9 mouse cellular contexts compared by ENCODE assay signal in the genomic region with DNA sequence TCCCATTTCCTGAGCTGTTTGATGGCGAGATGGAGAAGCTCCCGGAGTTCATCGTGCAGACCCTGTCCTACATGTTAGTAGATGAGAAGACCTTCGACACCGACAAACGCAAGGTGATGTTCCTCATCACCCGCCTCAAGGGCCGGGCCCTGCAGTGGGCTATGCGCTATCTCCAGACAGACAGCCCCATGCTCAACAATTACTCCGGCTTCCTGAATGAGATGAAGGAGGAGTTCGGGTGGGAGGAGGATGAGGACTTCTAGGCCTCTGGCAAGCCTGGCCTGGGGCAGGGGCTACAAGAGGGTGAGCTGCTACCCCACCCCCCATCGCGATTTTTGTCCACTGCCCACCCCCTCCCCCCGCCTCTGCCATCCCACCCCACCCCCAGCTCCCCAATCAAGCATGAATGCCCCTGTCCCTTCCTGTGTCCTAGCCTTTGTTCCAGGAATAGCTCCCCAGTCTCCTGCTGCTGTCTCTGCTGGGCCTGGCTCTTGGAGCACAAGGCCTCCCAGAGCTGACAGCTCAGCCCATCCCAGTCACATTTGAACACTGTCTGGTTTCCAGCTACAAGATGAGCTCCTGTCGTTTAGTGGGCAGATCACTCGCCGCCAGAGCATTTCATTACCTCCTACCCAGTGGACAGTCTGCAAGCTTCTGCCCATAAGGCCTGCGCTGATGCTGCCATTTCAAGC. TPM values are rescaled to one million over a fixed set of nuclear protein-coding genes. Genes with fewer than 3 reads are reported as not detected.
DNase-seq lines count a peak whose midpoint lies in the region; ATAC-seq and TF ChIP-seq lines count a peak whose summit lies in the region.
"Had no signal": no experiment of that assay in that cellular context is flagged by ENCODE, and none has a peak within 500 bp of the region (broad histone marks: within the 10 kb centered on the region; RNA-seq: fewer than 3 reads in every experiment).

No protein-coding gene starts in this region.

- DNase-seq in embryo, embryonic 10.5 days (ENCODE audit: low spot score): peak; percentile 12
- no peak for DNase-seq in embryo, embryonic 9.5 days (ENCODE audit: extremely low spot score)
- peak; percentile 1 for DNase-seq in R1 (ENCODE audit: low read depth, low spot score)
- no peak for DNase-seq in limb, embryonic 10.5 days (ENCODE audit: low spot score)
- peak; percentile 24 for DNase-seq in midbrain, postnatal 0 days (ENCODE audit: low spot score)
- DNase-seq in gastrocnemius, adult 8-10 months (ENCODE audit: low spot score in 2 of 2): no peak

- peak overlapping the region; percentile 36 for H3K9ac ChIP-seq in embryonic facial prominence, embryonic 12.5 days
- H3K9ac ChIP-seq in hindbrain, embryonic 12.5 days: peak overlapping the region; percentile 65
- H3K9ac ChIP-seq in midbrain, postnatal 0 days (replicated peaks; ENCODE audit: low read length, poor library complexity, severe bottlenecking): peak overlapping the region; percentile 67

- no peaks in the 10 kb centered on the region for H3K36me3 ChIP-seq in embryonic facial prominence, embryonic 12.5 days
- no peaks in the 10 kb centered on the region for H3K36me3 ChIP-seq in hindbrain, embryonic 12.5 days
- H3K36me3 ChIP-seq in limb, embryonic 10.5 days: no peaks in the 10 kb centered on the region
- H3K36me3 ChIP-seq in midbrain, postnatal 0 days (ENCODE audit: insufficient read depth, low read length): no peaks in the 10 kb centered on the region

- no peaks in the 10 kb centered on the region for H3K27me3 ChIP-seq in embryonic facial prominence, embryonic 12.5 days
- no peaks in the 10 kb centered on the region for H3K27me3 ChIP-seq in hindbrain, embryonic 12.5 days
- H3K27me3 ChIP-seq in limb, embryonic 10.5 days (ENCODE audit: low read depth, poor library complexity, severe bottlenecking): no peaks in the 10 kb centered on the region
- H3K27me3 ChIP-seq in midbrain, postnatal 0 days (ENCODE audit: insufficient read depth, low read length): no peaks in the 10 kb centered on the region

- peak overlapping the region; percentile 50 for H3K4me2 ChIP-seq in embryonic facial prominence, embryonic 12.5 days (replicated peaks)
- H3K4me2 ChIP-seq in hindbrain, embryonic 12.5 days (replicated peaks): peak overlapping the region; percentile 50
- H3K4me2 ChIP-seq in midbrain, postnatal 0 days (ENCODE audit: low read depth, low read length, poor library complexity, severe bottlenecking): peak overlapping the region; percentile 57

- 0 out of 2 replicates have a peak, but pooled peaks have one; percentile 57 for ATAC-seq in embryonic facial prominence, embryonic 12.5 days (ENCODE audit: insufficient number of reproducible peaks, insufficient read depth, low FRiP score, low TSS enrichment)
- ATAC-seq in hindbrain, embryonic 12.5 days (ENCODE audit: low FRiP score): peak; percentile 62
- ATAC-seq in midbrain, postnatal 0 days (ENCODE audit: low FRiP score): peak; percentile 53

- peak overlapping the region; percentile 40 for H3K4me3 ChIP-seq in embryonic facial prominence, embryonic 12.5 days
- peak overlapping the region; percentile 41 for H3K4me3 ChIP-seq in hindbrain, embryonic 12.5 days
- H3K4me3 ChIP-seq in limb, embryonic 10.5 days: peak overlapping the region; percentile 49
- peak overlapping the region; percentile 43 for H3K4me3 ChIP-seq in midbrain, postnatal 0 days (ENCODE audit: low read depth, low read length)

- no peak for TF ChIP-seq CTCF in midbrain, postnatal 0 days (IDR thresholded peaks at IDR 0.05)

- no peak overlapping the region for H3K27ac ChIP-seq in embryonic facial prominence, embryonic 12.5 days
- H3K27ac ChIP-seq in hindbrain, embryonic 12.5 days: peak overlapping the region; percentile 76
- H3K27ac ChIP-seq in limb, embryonic 10.5 days: 0 out of 2 replicates have a peak overlapping the region, but pooled peaks have one; percentile 64
- peak overlapping the region; percentile 87 for H3K27ac ChIP-seq in midbrain, postnatal 0 days (ENCODE audit: low read depth, low read length)

- WGBS in embryonic facial prominence, embryonic 12.5 days: 24% methylated on average over 17 of the region's 18 CpGs
- WGBS in hindbrain, embryonic 12.5 days: 22% methylated on average over 18 of the region's 18 CpGs
- 25% methylated on average over 18 of the region's 18 CpGs for WGBS in limb, embryonic 10.5 days
- 18% methylated on average over 17 of the region's 18 CpGs for WGBS in midbrain, postnatal 0 days

- H3K9me3 ChIP-seq in embryonic facial prominence, embryonic 12.5 days: no peaks in the 10 kb centered on the region
- H3K9me3 ChIP-seq in hindbrain, embryonic 12.5 days (replicated peaks): no peaks in the 10 kb centered on the region
- no peaks in the 10 kb centered on the region for H3K9me3 ChIP-seq in limb, embryonic 10.5 days (replicated peaks)
- H3K9me3 ChIP-seq in midbrain, postnatal 0 days (ENCODE audit: low read length): no peaks in the 10 kb centered on the region

- no peaks in the 10 kb centered on the region for H3K4me1 ChIP-seq in embryonic facial prominence, embryonic 12.5 days
- no peaks in the 10 kb centered on the region for H3K4me1 ChIP-seq in hindbrain, embryonic 12.5 days
- H3K4me1 ChIP-seq in limb, embryonic 10.5 days: peaks cover 5% of the 10 kb centered on the region; the same call in 1 of the 2 replicates
- no peaks in the 10 kb centered on the region for H3K4me1 ChIP-seq in midbrain, postnatal 0 days (ENCODE audit: insufficient read depth, low read length)

RNA-seq across cellular contexts. Expression of gene Rtl8c, which starts 0.4 kb away (rescaled TPM):
- polyA plus RNA-seq in embryonic facial prominence, embryonic 12.5 days (2016; fragmentation: Nextera tagmentation; extraction: Ambion mirVana): 31.6 and 35.2 TPM in 2 replicates
- polyA plus RNA-seq in hindbrain, embryonic 12.5 days (2016; fragmentation: Nextera tagmentation; extraction: Ambion mirVana): 98.0 and 99.3 TPM in 2 replicates
- polyA plus RNA-seq in limb, embryonic 10.5 days (2016; fragmentation: Nextera tagmentation; extraction: Ambion mirVana): 15.5 and 16.7 TPM in 2 replicates
- total RNA-seq in midbrain, postnatal 0 days (2014; rRNA removed): 83.2 and 132 TPM in 2 replicates
- 251 and 255 TPM in 2 replicates for polyA plus RNA-seq in midbrain, postnatal 0 days (2015; fragmentation: Nextera tagmentation; extraction: Ambion mirVana)
- total RNA-seq in gastrocnemius, adult 8-10 months (2022): 1 to 10 TPM; 2.3 to 5.6 (median 3.7) TPM

RNA-seq across cellular contexts. Expression of gene Gm14597, which starts 0.5 kb away (rescaled TPM):
- not detected in 2 replicates for polyA plus RNA-seq in embryonic facial prominence, embryonic 12.5 days (2016; fragmentation: Nextera tagmentation; extraction: Ambion mirVana)
- not detected in 2 replicates for polyA plus RNA-seq in hindbrain, embryonic 12.5 days (2016; fragmentation: Nextera tagmentation; extraction: Ambion mirVana)
- not detected in 2 replicates for polyA plus RNA-seq in limb, embryonic 10.5 days (2016; fragmentation: Nextera tagmentation; extraction: Ambion mirVana)
- not detected in 2 replicates for total RNA-seq in midbrain, postnatal 0 days (2014; rRNA removed)
- not detected in 2 replicates for polyA plus RNA-seq in midbrain, postnatal 0 days (2015; fragmentation: Nextera tagmentation; extraction: Ambion mirVana)
- total RNA-seq in gastrocnemius, adult 8-10 months (2022): not detected
- total RNA-seq: heart, postnatal 36 days had no signal

RNA-seq across cellular contexts. Expression of gene Rtl8a, which starts 35.2 kb away (rescaled TPM):
- polyA plus RNA-seq in embryonic facial prominence, embryonic 12.5 days (2016; fragmentation: Nextera tagmentation; extraction: Ambion mirVana): 66.0 and 67.4 TPM in 2 replicates
- polyA plus RNA-seq in hindbrain, embryonic 12.5 days (2016; fragmentation: Nextera tagmentation; extraction: Ambion mirVana): 131 and 132 TPM in 2 replicates
- 35.4 and 44.4 TPM in 2 replicates for polyA plus RNA-seq in limb, embryonic 10.5 days (2016; fragmentation: Nextera tagmentation; extraction: Ambion mirVana)
- total RNA-seq in midbrain, postnatal 0 days (2014; rRNA removed): 222 and 307 TPM in 2 replicates
- 313 and 323 TPM in 2 replicates for polyA plus RNA-seq in midbrain, postnatal 0 days (2015; fragmentation: Nextera tagmentation; extraction: Ambion mirVana)
- 10 to 100 TPM; 51.2 to 67.1 (median 55.0) TPM for total RNA-seq in gastrocnemius, adult 8-10 months (2022)

Comparison
In these comparisons a context has a peak if more than half of its experiments do, and no peak if none do; other contexts are left out.
1. DNase-seq: peak in embryo, embryonic 10.5 days (single experiment), R1 (single experiment) and midbrain, postnatal 0 days (single experiment); none in embryo, embryonic 9.5 days (single experiment), limb, embryonic 10.5 days (single experiment) and gastrocnemius, adult 8-10 months (0 of 2).
2. Peak in every context shown above with its lines, with median percentiles within 50 percentile points of each other: ATAC-seq, H3K4me2 ChIP-seq, H3K4me3 ChIP-seq and H3K9ac ChIP-seq.